Mouse (Mus musculus) testis, adult 2 months (tissue): ENCODE measurements around the gene Atf6.

Experiments
- CTCF ChIP-seq: fragments of 200-500 bp; IDR thresholded peaks from 2 replicates; pipeline ENCODE4 v1.5.1; 2012; ENCODE audit warnings: low read depth, mild to moderate bottlenecking, inconsistent platforms, low read length, moderate library complexity; ENCODE audit not compliant: control insufficient read depth, insufficient read depth, insufficient replicate concordance
- POLR2A ChIP-seq: fragments of 200-500 bp; IDR thresholded peaks from 2 replicates; pipeline ENCODE4 v1.6.1; 2012; ENCODE audit warnings: low read depth, mild to moderate bottlenecking, inconsistent platforms, low read length, moderate library complexity; ENCODE audit not compliant: control insufficient read depth

- TF ChIP-seq CTCF = no peak
- TF ChIP-seq POLR2A = no peak
Measured at GRCm38 (mm10) chr1:170657643-170658314, 209.8 kb downstream of the Atf6 start.
